Mouse (Mus musculus): ENCODE data around the gene Gan.

- TF ChIP-seq CTCF (IDR thresholded peaks at IDR 0.05; ENCODE audit: borderline replicate concordance, insufficient read depth, low read depth, low read length) (no peak), POLR2A (IDR thresholded peaks at IDR 0.05; ENCODE audit: borderline replicate concordance, insufficient read depth, low read length) (no peak)
These were observed 99.3 kb downstream of the Gan start, which contains the start of gene Cmip for GRCm38 (mm10) chr8:117257029-117257820.
